Mouse (Mus musculus) forebrain, embryonic 16.5 days (tissue): ENCODE results near the gene Cdc42bpg. TPM values are rescaled to one million over a fixed set of nuclear protein-coding genes. Genes with fewer than 3 reads are reported as not detected.
"Not testable (repeated sequence)": the region's sequence is repeated elsewhere in the genome, so short reads cannot be mapped to it uniquely, and the experiment has no call there.

Source experiments
- ATAC-seq: fragments of 200-750 bp; cut with Nextera tagmentation; 2 replicates; pipeline ENCODE4 v1.8.0; 2017; ENCODE audit warnings: mild to moderate bottlenecking, moderate library complexity
- H3K27ac ChIP-seq: fragments of 300-500 bp; sonication (generic); 2 replicates; pipeline ENCODE4 v1.5.1; 2014; ENCODE audit warnings: low read length, control low read depth
- H3K27me3 ChIP-seq: fragments of 300-500 bp; sonication (generic); replicated peaks from 2 replicates; pipeline ENCODE4 v1.6.1; 2014; ENCODE audit warnings: low read length; ENCODE audit not compliant: control insufficient read depth, insufficient read depth
- H3K36me3 ChIP-seq: fragments of 300-500 bp; sonication (generic); 2 replicates; pipeline ENCODE4 v1.6.1; 2014; ENCODE audit not compliant: control insufficient read depth, insufficient read depth
- H3K4me1 ChIP-seq: fragments of 300-500 bp; sonication (generic); replicated peaks from 2 replicates; pipeline ENCODE4 v1.6.1; 2014; ENCODE audit warnings: low read length; ENCODE audit not compliant: control insufficient read depth, insufficient read depth
- H3K4me2 ChIP-seq: fragments of 300-500 bp; sonication (generic); 2 replicates; pipeline ENCODE4 v1.6.1; 2014; ENCODE audit warnings: mild to moderate bottlenecking, low read length, control low read depth
- H3K4me3 ChIP-seq: fragments of 300-500 bp; sonication (generic); replicated peaks from 2 replicates; pipeline ENCODE4 v1.5.1; 2014; ENCODE audit warnings: mild to moderate bottlenecking, low read length, control low read depth
- H3K9ac ChIP-seq: fragments of 300-500 bp; sonication (generic); replicated peaks from 2 replicates; pipeline ENCODE4 v1.6.1; 2014; ENCODE audit warnings: low read depth, low read length, control low read depth
- H3K9me3 ChIP-seq: fragments of 300-500 bp; sonication (generic); 2 replicates; pipeline ENCODE4 v1.6.1; 2016; ENCODE audit warnings: low read length; ENCODE audit not compliant: control insufficient read depth
- WGBS: fragments of 180-500 bp; shearing (Covaris S2); extraction: QIAGEN DNeasy Blood & Tissue Kit; methylation state at CpG from one replicate; pipeline ENCODE4 v1.1.7; 2014; 5-methylcytosine and 5-hydroxymethylcytosine counted together
- polyA plus RNA-seq: library from polyadenylated mRNA; unstranded; fragments of >200 nt; fragmentation: Nextera tagmentation; extraction: Ambion mirVana; gene quantifications from 2 replicates; pipeline ENCODE4 v1.2.1, GENCODE M21; 2015

The Cdc42bpg gene
- polyA plus RNA-seq, 1 experiment from 2014 or later = 0.52 TPM

DNA sequence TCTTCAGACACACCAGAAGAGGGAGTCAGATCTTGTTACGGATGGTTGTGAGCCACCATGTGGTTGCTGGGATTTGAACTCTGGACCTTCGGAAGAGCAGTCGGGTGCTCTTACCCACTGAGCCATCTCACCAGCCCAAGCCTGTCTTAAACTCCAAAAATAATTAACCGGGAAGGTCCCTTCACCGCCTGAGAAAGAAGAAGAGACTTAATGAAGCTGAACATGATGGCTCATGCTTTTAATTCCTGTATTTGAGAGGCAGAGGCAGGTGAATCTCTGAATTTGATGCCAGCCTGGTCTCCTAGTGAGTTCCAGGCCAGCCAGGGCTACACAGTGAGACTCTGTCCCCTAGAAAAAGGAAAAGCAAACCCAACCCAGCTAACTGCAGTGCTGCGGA, 15.5 kb upstream of the Cdc42bpg start:
- not testable (repeated sequence) for H3K9me3 ChIP-seq, H3K4me3 ChIP-seq, H3K9ac ChIP-seq, H3K27ac ChIP-seq, H3K4me1 ChIP-seq, ATAC-seq, H3K27me3 ChIP-seq, H3K4me2 ChIP-seq
- WGBS = 91% methylated on average over 5 of the region's 6 CpGs
- H3K36me3 ChIP-seq = peaks cover 12% of the 10 kb centered on the region

DNA sequence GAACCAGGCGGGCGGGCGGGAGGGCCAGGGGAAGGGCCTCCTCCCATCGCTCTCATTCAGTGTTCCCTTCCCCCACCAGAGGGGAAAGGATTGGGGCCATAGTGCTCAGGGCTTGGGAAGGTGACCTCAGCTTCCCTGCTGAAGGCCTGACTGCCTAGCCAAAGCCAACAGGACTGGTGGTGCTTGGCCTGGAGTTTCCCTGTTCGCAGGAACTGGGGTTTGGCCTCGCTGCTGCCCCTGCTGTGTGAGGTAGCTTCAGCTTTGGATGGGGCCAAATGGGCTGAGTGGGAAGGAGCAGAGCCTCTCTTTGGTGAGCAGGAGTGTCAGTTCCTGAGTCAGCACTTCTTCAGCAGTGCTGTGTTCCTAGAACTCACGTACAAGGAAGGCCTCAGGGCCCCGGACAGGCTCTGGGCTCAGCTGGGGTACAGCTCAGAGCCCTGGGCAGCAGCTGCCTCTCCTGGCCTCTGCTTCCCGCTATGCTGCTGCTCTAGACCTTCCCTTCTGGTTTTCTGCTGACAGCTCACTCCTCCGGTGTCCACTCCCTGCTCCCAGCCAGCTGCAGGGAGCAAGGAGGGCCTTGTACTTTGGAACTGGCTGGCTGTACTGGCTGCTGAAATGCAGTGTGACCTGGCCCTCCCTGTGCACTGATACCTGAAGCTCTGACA, 15.0 kb upstream of the Cdc42bpg start:
- WGBS = 78% methylated on average over 10 of the region's 10 CpGs
- H3K9ac ChIP-seq = no peak overlapping the region
- no peak overlapping the region for H3K4me2 ChIP-seq
- H3K9me3 ChIP-seq = no peaks in the 10 kb centered on the region
- H3K27ac ChIP-seq = no peak overlapping the region
- peaks cover 15% of the 10 kb centered on the region; the same call in 1 of the 2 replicates for H3K36me3 ChIP-seq
- no peak overlapping the region for H3K4me3 ChIP-seq
- H3K27me3 ChIP-seq = no peaks in the 10 kb centered on the region
- H3K4me1 ChIP-seq = no peaks in the 10 kb centered on the region
- no peak for ATAC-seq

DNA sequence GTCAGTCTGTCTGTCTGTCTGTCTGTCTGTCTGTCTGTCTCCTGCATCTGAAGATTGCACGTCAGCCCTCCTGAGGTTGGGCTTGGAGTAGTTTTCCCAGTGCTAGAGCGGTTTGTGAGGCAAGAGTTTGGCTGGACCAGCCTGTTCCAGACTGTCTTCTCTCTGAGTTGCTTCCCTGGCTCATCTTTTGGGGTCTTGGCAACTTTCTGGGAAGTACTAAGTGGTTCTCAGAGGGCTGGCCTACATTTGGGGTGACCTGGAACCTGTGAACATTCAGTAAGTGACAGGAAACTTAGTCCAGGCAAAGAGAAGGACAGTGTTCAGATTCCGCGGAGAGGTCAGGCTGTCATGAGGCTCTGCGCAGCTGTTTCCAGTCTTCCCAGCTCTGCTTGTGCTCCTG, 14.0 kb upstream of the Cdc42bpg start:
- Histone ChIP-seq H3K27ac (no peak overlapping the region), H3K4me2 (no peak overlapping the region), H3K9me3 (no peaks in the 10 kb centered on the region), H3K36me3 (peaks cover 17% of the 10 kb centered on the region; the same call in 1 of the 2 replicates), H3K4me1 (no peaks in the 10 kb centered on the region), H3K9ac (no peak overlapping the region), H3K27me3 (no peaks in the 10 kb centered on the region), H3K4me3 (no peak overlapping the region)
- 98% methylated on average over 5 of the region's 5 CpGs for WGBS
- ATAC-seq = no peak

DNA sequence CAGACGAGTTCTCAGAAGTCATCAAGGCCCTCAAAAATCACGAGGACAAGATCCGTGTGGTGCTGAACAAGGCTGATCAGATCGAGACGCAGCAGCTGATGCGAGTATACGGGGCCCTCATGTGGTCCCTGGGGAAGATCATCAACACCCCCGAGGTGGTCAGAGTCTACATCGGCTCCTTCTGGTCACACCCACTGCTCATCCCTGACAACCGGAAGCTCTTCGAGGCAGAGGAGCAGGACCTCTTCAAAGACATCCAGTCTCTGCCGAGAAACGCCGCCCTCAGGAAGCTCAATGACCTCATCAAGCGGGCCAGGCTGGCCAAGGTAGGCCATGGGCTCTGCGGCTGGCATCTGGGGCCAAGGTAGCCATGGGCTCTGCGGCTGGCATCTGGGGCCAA, 12.0 kb upstream of the Cdc42bpg start:
- no peaks in the 10 kb centered on the region for H3K27me3 ChIP-seq
- H3K4me2 ChIP-seq = no peak overlapping the region
- no peak overlapping the region for H3K4me3 ChIP-seq
- H3K9ac ChIP-seq = no peak overlapping the region
- no peaks in the 10 kb centered on the region for H3K4me1 ChIP-seq
- ATAC-seq = no peak
- H3K27ac ChIP-seq = no peak overlapping the region
- 95% methylated on average over 16 of the region's 17 CpGs for WGBS
- no peaks in the 10 kb centered on the region for H3K9me3 ChIP-seq
- peaks cover 31% of the 10 kb centered on the region for H3K36me3 ChIP-seq

DNA sequence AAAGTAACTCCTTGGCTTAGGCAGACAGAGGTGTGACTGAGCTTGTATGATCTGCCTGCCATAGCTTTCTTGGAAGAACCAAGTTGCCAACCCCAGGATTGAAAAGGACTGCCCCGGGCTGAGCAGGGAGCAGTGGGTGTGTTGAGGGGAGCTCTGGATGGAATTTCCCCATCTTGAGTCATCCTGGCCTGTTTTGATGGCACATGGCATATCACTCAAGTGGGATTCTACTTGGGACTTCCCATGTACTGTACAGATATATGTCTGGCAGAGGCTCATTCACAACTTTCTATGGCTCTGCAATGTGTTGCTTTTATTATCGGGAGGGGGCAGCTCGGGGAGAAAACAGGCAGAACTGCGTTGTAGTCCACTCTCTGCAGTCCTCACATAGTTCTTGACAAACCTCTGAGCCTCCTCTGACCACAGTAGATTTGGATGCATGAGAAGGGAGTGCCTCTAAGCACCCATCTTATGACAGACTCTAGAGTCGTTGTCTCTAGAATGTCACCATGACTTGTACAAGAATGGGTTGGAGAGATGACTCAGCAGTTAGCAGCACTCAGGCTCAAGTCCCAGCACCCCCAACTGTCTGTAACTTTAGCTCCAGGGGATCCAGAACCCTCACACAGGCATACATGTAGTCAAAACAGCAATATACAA, 9.6 kb upstream of the Cdc42bpg start:
- no peaks in the 10 kb centered on the region for H3K9me3 ChIP-seq
- H3K4me1 ChIP-seq = no peaks in the 10 kb centered on the region
- H3K4me2 ChIP-seq = no peak overlapping the region
- no peak overlapping the region for H3K27ac ChIP-seq
- peaks cover 31% of the 10 kb centered on the region for H3K36me3 ChIP-seq
- no peak overlapping the region for H3K9ac ChIP-seq
- WGBS = 91% methylated on average over 5 of the region's 5 CpGs
- no peak for ATAC-seq
- no peaks in the 10 kb centered on the region for H3K27me3 ChIP-seq
- H3K4me3 ChIP-seq = no peak overlapping the region

DNA sequence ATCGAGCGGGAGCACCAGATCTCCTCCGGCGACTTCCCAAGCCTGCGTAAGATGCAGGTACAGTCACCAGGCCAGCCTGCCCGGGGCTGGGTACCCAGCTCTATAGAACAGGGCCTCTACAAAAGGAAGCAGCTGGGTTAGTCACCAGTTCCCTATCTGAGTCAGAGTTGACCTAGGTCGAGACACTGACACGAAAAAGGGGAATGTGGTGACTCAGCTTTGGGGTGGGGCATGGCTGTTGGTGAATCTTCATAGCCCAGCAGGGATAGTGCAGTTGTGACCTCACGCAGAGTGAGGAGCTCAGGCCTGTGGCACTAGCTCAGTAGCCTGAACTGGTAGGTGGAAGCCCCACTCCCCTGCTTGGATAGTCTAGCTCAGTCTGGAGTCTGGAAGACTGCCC, 8.6 kb upstream of the Cdc42bpg start:
- WGBS = 95% methylated on average over 9 of the region's 9 CpGs
- Histone ChIP-seq H3K9me3 (no peaks in the 10 kb centered on the region), H3K9ac (no peak overlapping the region), H3K4me2 (no peak overlapping the region), H3K36me3 (peaks cover 31% of the 10 kb centered on the region), H3K4me1 (no peaks in the 10 kb centered on the region), H3K4me3 (no peak overlapping the region), H3K27ac (no peak overlapping the region), H3K27me3 (no peaks in the 10 kb centered on the region)
- no peak for ATAC-seq

DNA sequence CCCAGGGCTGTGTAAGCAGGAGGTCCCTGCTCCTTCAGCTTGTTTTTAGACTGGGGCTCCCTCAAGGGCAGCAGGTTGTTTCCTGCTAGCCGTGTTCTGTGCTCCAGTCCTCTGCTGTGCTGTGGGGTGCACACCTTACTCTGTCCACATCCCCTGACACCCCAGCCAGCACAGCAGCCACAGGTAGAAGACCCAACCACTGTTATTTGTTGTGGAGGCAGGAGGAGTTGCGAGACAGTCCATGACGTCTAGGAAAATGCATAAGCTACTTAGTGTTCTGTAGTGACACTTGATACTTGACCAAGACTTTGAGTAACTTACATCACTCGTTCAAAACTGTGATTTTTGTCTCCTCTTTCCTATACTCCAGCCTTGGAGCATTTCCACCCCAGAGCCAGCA, 7.3 kb upstream of the Cdc42bpg start:
- ATAC-seq = no peak
- 82% methylated on average over 4 of the region's 4 CpGs for WGBS
- Histone ChIP-seq H3K27ac (no peak overlapping the region), H3K4me2 (no peak overlapping the region), H3K36me3 (peaks cover 31% of the 10 kb centered on the region), H3K9ac (no peak overlapping the region), H3K27me3 (no peaks in the 10 kb centered on the region), H3K9me3 (no peaks in the 10 kb centered on the region), H3K4me3 (no peak overlapping the region), H3K4me1 (no peaks in the 10 kb centered on the region)

DNA sequence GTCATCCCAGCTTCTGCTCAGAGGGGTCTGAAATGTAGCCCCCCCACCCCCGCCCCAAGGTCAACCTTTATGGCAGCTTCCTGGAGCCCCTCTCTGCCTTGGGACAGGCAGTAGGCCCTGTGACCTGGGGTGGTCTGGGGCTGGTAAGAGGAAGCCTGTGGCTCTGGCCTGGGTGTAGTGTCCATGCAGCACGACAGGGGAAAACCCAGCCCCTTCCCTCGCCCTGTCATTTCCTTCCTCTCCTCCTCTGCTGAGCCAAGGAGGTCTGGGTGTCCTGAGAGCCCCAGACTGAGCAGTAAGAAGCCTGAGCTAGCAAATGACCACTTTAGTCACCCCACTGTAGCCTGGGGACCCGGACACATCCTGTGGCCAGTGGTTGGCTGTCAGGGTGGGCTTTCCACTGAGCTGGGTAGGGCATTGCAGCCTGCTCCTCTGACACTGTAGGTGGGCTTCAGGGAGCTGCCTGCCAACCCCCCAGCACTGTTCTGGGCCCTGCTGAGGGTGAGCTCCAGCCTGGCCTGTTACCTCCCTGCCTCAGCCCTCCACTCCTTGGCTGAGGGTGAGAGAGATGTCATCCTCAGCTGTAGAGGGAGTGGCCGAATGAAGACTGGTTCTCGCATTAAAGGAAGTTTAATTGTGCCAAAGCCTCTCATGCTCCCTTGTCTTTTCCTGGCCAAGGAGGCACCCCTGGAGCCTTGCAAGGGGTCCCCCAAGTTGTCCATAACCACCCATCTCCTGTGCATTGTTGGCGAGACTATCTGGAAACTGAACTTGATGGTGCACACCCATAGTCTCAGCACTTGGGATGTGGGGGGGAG, 6.6 kb upstream of the Cdc42bpg start:
- no peaks in the 10 kb centered on the region for H3K4me1 ChIP-seq
- H3K36me3 ChIP-seq = peaks cover 28% of the 10 kb centered on the region
- no peaks in the 10 kb centered on the region for H3K27me3 ChIP-seq
- ATAC-seq = no peak
- H3K9ac ChIP-seq = no peak overlapping the region
- no peak overlapping the region for H3K4me2 ChIP-seq
- 91% methylated on average over 7 of the region's 7 CpGs for WGBS
- no peak overlapping the region for H3K27ac ChIP-seq
- H3K9me3 ChIP-seq = no peaks in the 10 kb centered on the region
- H3K4me3 ChIP-seq = no peak overlapping the region

DNA sequence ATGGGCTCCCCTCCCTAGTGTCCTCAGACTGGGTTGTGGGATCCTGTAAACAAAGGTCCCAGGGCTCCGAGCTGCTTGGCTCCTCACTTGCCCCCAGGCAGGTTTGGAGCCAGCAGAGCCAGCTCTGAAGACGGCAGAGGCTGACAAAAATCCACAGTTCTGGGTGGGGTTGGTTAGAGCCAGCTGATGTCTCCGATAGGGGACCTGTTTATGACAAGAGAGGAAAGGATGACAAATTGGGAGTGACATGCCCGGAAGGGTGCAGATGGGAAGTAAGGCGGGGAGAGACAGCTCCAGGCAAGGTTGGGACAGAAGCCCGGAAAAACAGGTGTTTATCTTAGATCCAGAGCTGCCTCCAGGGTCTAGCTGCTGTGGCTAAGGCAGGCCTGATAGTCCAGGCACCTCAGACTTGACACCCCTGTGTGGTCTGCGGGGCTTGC, 5.8 kb upstream of the Cdc42bpg start:
- Histone ChIP-seq H3K36me3 (peaks cover 22% of the 10 kb centered on the region), H3K4me2 (no peak overlapping the region), H3K27ac (no peak overlapping the region), H3K4me3 (no peak overlapping the region), H3K9me3 (no peaks in the 10 kb centered on the region), H3K4me1 (no peaks in the 10 kb centered on the region), H3K27me3 (no peaks in the 10 kb centered on the region), H3K9ac (no peak overlapping the region)
- no peak for ATAC-seq
- WGBS = 75% methylated on average over 7 of the region's 7 CpGs
